Mouse (Mus musculus) forebrain, embryonic 12.5 days (tissue): ENCODE results near the gene Cenpn. TPM values are rescaled to one million over a fixed set of nuclear protein-coding genes. Genes with fewer than 3 reads are reported as not detected.
A peak's percentile ranks its signal among the peaks of the same experiment; 100 is the strongest.

ENCODE experiments used
- ATAC-seq: fragments of 200-750 bp; cut with Nextera tagmentation; 2 replicates; pipeline ENCODE4 v1.8.0; 2017; ENCODE audit warnings: moderate TSS enrichment; ENCODE audit not compliant: low FRiP score
- H3K27ac ChIP-seq: fragments of 300-500 bp; sonication (generic); 2 replicates; pipeline ENCODE4 v1.5.1; 2016; ENCODE audit warnings: mild to moderate bottlenecking
- H3K27me3 ChIP-seq: fragments of 300-500 bp; sonication (generic); 2 replicates; pipeline ENCODE4 v1.6.1; 2016; ENCODE audit warnings: mild to moderate bottlenecking
- H3K36me3 ChIP-seq: fragments of 300-500 bp; sonication (generic); replicated peaks from 2 replicates; pipeline ENCODE4 v1.6.1; 2016; ENCODE audit warnings: mild to moderate bottlenecking
- H3K4me1 ChIP-seq: fragments of 300-500 bp; sonication (generic); 2 replicates; pipeline ENCODE4 v1.6.1; 2016
- H3K4me2 ChIP-seq: fragments of 300-500 bp; sonication (generic); 2 replicates; pipeline ENCODE4 v1.6.1; 2016; ENCODE audit warnings: mild to moderate bottlenecking, moderate library complexity
- H3K4me3 ChIP-seq: fragments of 300-500 bp; sonication (generic); replicated peaks from 2 replicates; pipeline ENCODE4 v1.5.1; 2016; ENCODE audit warnings: mild to moderate bottlenecking
- H3K9ac ChIP-seq: fragments of 300-500 bp; sonication (generic); 2 replicates; pipeline ENCODE4 v1.6.1; 2016; ENCODE audit warnings: mild to moderate bottlenecking
- H3K9me3 ChIP-seq: fragments of 300-500 bp; sonication (generic); 2 replicates; pipeline ENCODE4 v1.6.1; 2016
- WGBS: fragments of 180-500 bp; shearing (Covaris S2); methylation state at CpG from one replicate; pipeline ENCODE4 v1.1.7; 2016; 5-methylcytosine and 5-hydroxymethylcytosine counted together
- polyA plus RNA-seq: library from polyadenylated mRNA; unstranded; fragments of >200 nt; fragmentation: Nextera tagmentation; extraction: Ambion mirVana; gene quantifications from 2 replicates; pipeline ENCODE4 v1.2.1, GENCODE M21; 2016

Cenpn gene
- polyA plus RNA-seq, 1 experiment from 2014 or later: 45.8 TPM

GRCm38 (mm10) chr8:116943555-116944384 is 22.2 kb downstream of the Cenpn start:
- H3K4me3 ChIP-seq: peak overlapping the region; percentile 97
- peak; percentile 78 for ATAC-seq
- no peaks in the 10 kb centered on the region for H3K9me3 ChIP-seq
- 0 out of 2 replicates have a peak overlapping the region, but pooled peaks have one; percentile 36 for H3K27ac ChIP-seq
- WGBS: under 1% methylated on average over 62 of the region's 62 CpGs
- peak overlapping the region; percentile 91 for H3K9ac ChIP-seq
- H3K27me3 ChIP-seq: no peaks in the 10 kb centered on the region
- peaks cover 24% of the 10 kb centered on the region for H3K4me1 ChIP-seq
- peak overlapping the region; percentile 97 for H3K4me2 ChIP-seq
- H3K36me3 ChIP-seq: peaks cover 11% of the 10 kb centered on the region; the same call in 1 of the 2 replicates

- WGBS: 14% methylated on average over 4 of the region's 4 CpGs
These were observed 22.8 kb downstream of the Cenpn start for GRCm38 (mm10) chr8:116944385-116944696.

DNA sequence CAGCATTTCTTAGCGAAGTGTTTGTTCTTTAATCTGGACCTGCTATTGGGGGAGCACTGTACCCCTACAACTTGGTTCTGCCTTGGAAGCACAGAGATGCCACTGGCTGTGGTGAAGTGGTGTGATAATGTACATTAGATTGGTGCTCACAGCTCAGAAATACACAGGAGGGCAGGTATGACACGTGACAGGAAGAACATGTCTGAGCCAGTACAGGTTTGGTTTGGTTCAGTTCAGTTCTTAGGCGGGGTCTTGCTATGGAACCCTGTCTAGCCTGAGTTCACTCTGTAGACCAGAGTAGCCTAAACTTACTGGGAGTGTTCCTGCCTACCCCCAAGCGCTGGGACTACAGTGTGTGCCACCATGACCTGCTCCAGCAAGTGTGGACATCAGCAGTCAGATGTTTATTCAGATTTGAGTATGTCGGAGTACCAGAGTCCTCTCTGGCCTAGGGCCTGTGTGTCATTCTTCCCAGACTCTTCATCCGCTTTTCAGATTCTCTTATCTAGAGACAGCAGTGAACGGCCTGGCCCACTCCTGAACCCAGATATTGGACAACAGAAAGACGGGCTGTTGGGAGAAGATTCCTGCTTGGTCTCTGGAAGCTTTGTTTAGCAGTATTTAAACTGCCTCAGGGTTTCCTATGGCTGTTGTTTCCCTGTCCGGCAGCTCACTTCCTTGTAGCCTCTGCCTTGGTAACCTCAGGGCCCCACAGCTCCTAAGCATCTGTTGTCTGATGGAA is 23.8 kb downstream of the Cenpn start:
- Histone ChIP-seq H3K9me3 (no peaks in the 10 kb centered on the region), H3K4me2 (no peak overlapping the region), H3K36me3 (0 out of 2 replicates have a peak, but pooled peaks cover 6% of the 10 kb centered on the region), H3K27me3 (no peaks in the 10 kb centered on the region), H3K4me3 (no peak overlapping the region), H3K9ac (no peak overlapping the region), H3K4me1 (peaks cover 24% of the 10 kb centered on the region), H3K27ac (no peak overlapping the region)
- 87% methylated on average over 9 of the region's 9 CpGs for whole genome bisulfite sequencing
- ATAC-seq: no peak

More at GRCm38 (mm10) chr8:116944385-116944696, 22.8 kb downstream of the Cenpn start:
- Histone ChIP-seq H3K4me1 (peaks cover 24% of the 10 kb centered on the region), H3K4me3 (peak overlapping the region; percentile 97), H3K36me3 (peaks cover 11% of the 10 kb centered on the region; the same call in 1 of the 2 replicates), H3K27ac (no peak overlapping the region), H3K4me2 (peak overlapping the region; percentile 97), H3K9me3 (no peaks in the 10 kb centered on the region), H3K9ac (peak overlapping the region; percentile 91), H3K27me3 (no peaks in the 10 kb centered on the region)
- ATAC-seq: no peak

DNA sequence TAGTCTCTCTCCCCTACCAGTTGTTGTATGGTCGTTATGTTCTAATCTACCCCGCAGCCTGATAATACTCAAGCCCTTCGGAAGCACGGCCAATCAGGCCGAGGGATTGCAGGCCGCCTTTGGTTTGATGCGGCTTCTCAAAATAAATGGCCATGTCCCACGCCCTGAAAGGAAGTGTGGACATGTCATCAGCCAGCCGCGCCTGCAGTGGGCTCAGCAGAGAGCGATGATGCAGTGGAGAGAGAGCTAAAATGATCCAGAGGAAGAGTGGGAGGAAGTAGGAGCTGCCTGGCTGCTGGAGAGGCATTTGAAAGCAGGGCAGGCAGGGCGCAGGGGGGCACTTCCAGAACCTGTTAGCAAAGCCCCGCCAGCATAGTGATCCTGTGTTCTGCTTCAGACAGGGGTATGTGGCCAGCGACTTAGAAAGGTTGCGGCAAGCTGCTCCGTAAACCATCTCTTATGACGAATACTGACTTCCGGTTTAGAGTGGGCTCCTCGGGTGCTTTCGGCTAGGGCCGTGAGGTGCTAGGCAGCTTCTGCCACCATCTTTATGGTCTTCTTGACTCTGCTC is 24.8 kb downstream of the Cenpn start:
- H3K27me3 ChIP-seq: no peaks in the 10 kb centered on the region
- no peak overlapping the region for H3K4me3 ChIP-seq
- WGBS: 87% methylated on average over 21 of the region's 21 CpGs
- ATAC-seq: no peak
- no peak overlapping the region for H3K4me2 ChIP-seq
- no peak overlapping the region for H3K27ac ChIP-seq
- peaks cover 24% of the 10 kb centered on the region for H3K4me1 ChIP-seq
- H3K36me3 ChIP-seq: no peaks in the 10 kb centered on the region
- H3K9me3 ChIP-seq: no peaks in the 10 kb centered on the region
- no peak overlapping the region for H3K9ac ChIP-seq

GRCm38 (mm10) chr8:116946851-116947250 is 25.3 kb downstream of the Cenpn start:
- H3K36me3 ChIP-seq: no peaks in the 10 kb centered on the region
- no peak overlapping the region for H3K4me3 ChIP-seq
- no peak overlapping the region for H3K9ac ChIP-seq
- H3K9me3 ChIP-seq: no peaks in the 10 kb centered on the region
- no peak overlapping the region for H3K4me2 ChIP-seq
- no peaks in the 10 kb centered on the region for H3K27me3 ChIP-seq
- ATAC-seq: no peak
- peaks cover 24% of the 10 kb centered on the region for H3K4me1 ChIP-seq
- WGBS: 87% methylated on average over 6 of the region's 6 CpGs
- H3K27ac ChIP-seq: no peak overlapping the region

GRCm38 (mm10) chr8:116947589-116947988 is 26.1 kb downstream of the Cenpn start:
- Histone ChIP-seq H3K9me3 (no peaks in the 10 kb centered on the region), H3K4me1 (peaks cover 24% of the 10 kb centered on the region), H3K27me3 (no peaks in the 10 kb centered on the region), H3K4me2 (no peak overlapping the region), H3K9ac (no peak overlapping the region), H3K36me3 (no peaks in the 10 kb centered on the region), H3K27ac (no peak overlapping the region), H3K4me3 (no peak overlapping the region)
- ATAC-seq: no peak
- 85% methylated on average over 7 of the region's 7 CpGs for WGBS

- H3K4me3 ChIP-seq: no peak overlapping the region
- no peak overlapping the region for H3K4me2 ChIP-seq
- whole genome bisulfite sequencing: 80% methylated on average over 5 of the region's 5 CpGs
- no peak for ATAC-seq
- no peaks in the 10 kb centered on the region for H3K27me3 ChIP-seq
- 0 out of 2 replicates have a peak, but pooled peaks cover 4% of the 10 kb centered on the region for H3K4me1 ChIP-seq
- no peak overlapping the region for H3K27ac ChIP-seq
- no peak overlapping the region for H3K9ac ChIP-seq
- H3K9me3 ChIP-seq: no peaks in the 10 kb centered on the region
- peaks cover 35% of the 10 kb centered on the region for H3K36me3 ChIP-seq
These were observed 29.8 kb downstream of the Cenpn start for GRCm38 (mm10) chr8:116951369-116951768.

DNA sequence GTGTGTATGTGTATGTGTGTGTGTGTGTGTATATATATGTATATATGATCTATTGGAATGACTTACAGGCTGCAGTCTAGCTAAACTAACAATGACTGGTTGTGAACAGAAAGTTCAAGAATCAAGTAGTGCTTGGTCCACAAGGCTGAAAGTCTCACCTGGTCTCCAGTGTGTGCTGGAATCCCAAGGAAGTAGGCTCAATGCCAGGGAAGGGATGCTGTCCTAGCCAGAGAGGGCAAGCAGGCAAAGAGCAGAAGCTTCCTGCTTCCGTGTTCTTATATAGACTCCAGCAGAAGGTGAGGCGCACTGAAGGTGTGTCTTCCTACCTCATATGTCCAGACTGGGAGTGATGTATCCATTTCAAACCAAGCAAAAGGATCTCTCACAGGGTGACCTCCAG is 30.2 kb downstream of the Cenpn start:
- Histone ChIP-seq H3K4me3 (no peak overlapping the region), H3K9ac (no peak overlapping the region), H3K9me3 (no peaks in the 10 kb centered on the region), H3K36me3 (peaks cover 39% of the 10 kb centered on the region), H3K4me2 (no peak overlapping the region), H3K27me3 (no peaks in the 10 kb centered on the region), H3K4me1 (no peaks in the 10 kb centered on the region), H3K27ac (no peak overlapping the region)
- ATAC-seq: no peak
- 89% methylated on average over 2 of the region's 2 CpGs for WGBS

- Histone ChIP-seq H3K27me3 (no peaks in the 10 kb centered on the region), H3K4me1 (no peaks in the 10 kb centered on the region), H3K9me3 (no peaks in the 10 kb centered on the region), H3K9ac (no peak overlapping the region), H3K36me3 (peaks cover 46% of the 10 kb centered on the region), H3K27ac (no peak overlapping the region), H3K4me2 (no peak overlapping the region), H3K4me3 (no peak overlapping the region)
- no peak for ATAC-seq
- WGBS: 93% methylated on average over 8 of the region's 8 CpGs
These were observed 30.9 kb downstream of the Cenpn start for GRCm38 (mm10) chr8:116952428-116952827.

DNA sequence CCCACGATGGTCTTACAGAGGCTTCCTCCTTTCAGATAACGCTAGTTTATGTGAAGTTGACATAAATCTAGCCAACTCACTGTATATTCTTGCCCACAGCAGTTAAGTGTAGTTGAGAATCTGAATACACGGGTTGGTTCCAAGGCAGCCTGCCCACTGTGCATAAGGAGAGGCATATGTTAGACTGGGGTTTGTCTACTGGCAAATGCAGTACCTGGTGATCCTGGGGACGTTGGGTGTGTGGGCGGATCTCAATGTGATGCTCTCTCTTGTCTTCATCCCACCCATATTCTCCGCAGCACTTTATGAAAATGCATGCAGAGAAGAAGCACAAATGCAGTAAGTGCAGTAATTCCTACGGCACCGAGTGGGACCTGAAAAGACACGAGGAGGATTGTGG is 32.9 kb downstream of the Cenpn start:
- peaks cover 61% of the 10 kb centered on the region for H3K36me3 ChIP-seq
- no peak for ATAC-seq
- no peak overlapping the region for H3K4me3 ChIP-seq
- WGBS: 91% methylated on average over 9 of the region's 9 CpGs
- H3K4me1 ChIP-seq: no peaks in the 10 kb centered on the region
- no peak overlapping the region for H3K4me2 ChIP-seq
- H3K9ac ChIP-seq: no peak overlapping the region
- no peak overlapping the region for H3K27ac ChIP-seq
- no peaks in the 10 kb centered on the region for H3K9me3 ChIP-seq
- H3K27me3 ChIP-seq: no peaks in the 10 kb centered on the region

GRCm38 (mm10) chr8:116969531-116969930 is 48.0 kb downstream of the Cenpn start:
- no peak overlapping the region for H3K9ac ChIP-seq
- no peak overlapping the region for H3K4me3 ChIP-seq
- 82% methylated on average over 6 of the region's 6 CpGs for WGBS
- no peaks in the 10 kb centered on the region; the same call in 1 of the 2 replicates for H3K27me3 ChIP-seq
- H3K9me3 ChIP-seq: no peaks in the 10 kb centered on the region
- H3K4me2 ChIP-seq: no peak overlapping the region
- no peaks in the 10 kb centered on the region for H3K4me1 ChIP-seq
- H3K36me3 ChIP-seq: no peaks in the 10 kb centered on the region
- H3K27ac ChIP-seq: no peak overlapping the region
- ATAC-seq: no peak

DNA sequence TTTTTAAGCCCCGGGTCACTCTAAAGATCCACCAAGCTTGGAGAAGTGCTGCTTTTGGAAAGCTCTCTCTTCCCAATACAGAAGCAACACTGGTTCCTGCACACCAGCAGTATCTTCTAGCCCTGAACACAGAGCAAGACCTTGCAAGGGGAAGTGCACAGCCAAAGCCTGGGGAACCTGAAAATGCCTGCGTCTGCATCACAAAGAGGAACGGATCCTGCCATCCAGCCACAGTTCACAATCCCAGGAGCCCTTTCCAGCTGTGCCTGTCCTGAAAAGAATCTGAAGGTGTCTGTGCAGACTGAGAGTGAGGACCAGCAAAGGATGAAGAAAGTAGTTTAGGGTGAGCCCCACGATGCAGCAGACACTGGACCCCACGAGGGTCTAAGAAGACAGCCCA is 53.5 kb downstream of the Cenpn start:
- Histone ChIP-seq H3K4me2 (no peak overlapping the region), H3K27me3 (no peaks in the 10 kb centered on the region; the same call in 1 of the 2 replicates), H3K9me3 (no peaks in the 10 kb centered on the region), H3K36me3 (no peaks in the 10 kb centered on the region), H3K9ac (no peak overlapping the region), H3K27ac (no peak overlapping the region), H3K4me1 (peaks cover 17% of the 10 kb centered on the region), H3K4me3 (no peak overlapping the region)
- ATAC-seq: no peak
- WGBS: 25% methylated on average over 5 of the region's 5 CpGs
